Mouse (Mus musculus): Measurements from ENCODE around the gene Ctla4. TPM values are rescaled to one million over a fixed set of nuclear protein-coding genes. Genes with fewer than 3 reads are reported as not detected.

Ctla4 gene
- polyA plus RNA-seq, 1 experiment from 2014 or later, result not detected

DNA sequence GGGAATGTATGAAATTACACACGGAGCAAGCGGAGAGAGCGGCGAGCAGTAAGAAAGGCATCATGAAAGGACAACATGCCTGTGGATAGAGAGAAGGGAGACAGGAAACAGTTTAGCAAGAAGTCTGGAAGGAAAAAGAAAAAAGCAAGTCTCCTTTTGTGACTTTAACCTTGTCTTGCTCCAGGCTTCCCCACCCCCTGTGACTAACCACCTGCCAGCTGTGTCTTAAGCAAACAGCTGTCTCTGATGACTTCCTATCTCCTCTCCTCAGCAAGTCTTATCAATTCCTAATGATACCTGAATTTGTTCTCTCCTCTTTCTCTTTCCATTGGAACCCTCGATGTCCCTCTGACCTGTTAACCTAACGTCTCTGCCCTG lies 34.0 kb upstream of the Ctla4 start:
- no peak overlapping the region for H3K4me3 ChIP-seq (ENCODE audit: low read depth, low read length)
- H3K4me2 ChIP-seq (ENCODE audit: low read length), result no peak overlapping the region
- H3K36me3 ChIP-seq (ENCODE audit: control insufficient read depth, insufficient read depth, low read length), result no peaks in the 10 kb centered on the region
- ATAC-seq, result no peak
- no peak overlapping the region for H3K9ac ChIP-seq (ENCODE audit: low read depth, low read length)
- no peak overlapping the region for H3K27ac ChIP-seq (ENCODE audit: low read length)
- no peaks in the 10 kb centered on the region for H3K27me3 ChIP-seq (ENCODE audit: control insufficient read depth, insufficient read depth, low read depth, low read length)
- H3K9me3 ChIP-seq (replicated peaks; ENCODE audit: control insufficient read depth, low read length, poor library complexity, severe bottlenecking), result no peaks in the 10 kb centered on the region
- 79% methylated on average over 6 of the region's 6 CpGs for WGBS
- peaks cover 20% of the 10 kb centered on the region for H3K4me1 ChIP-seq (ENCODE audit: control insufficient read depth, insufficient read depth, low read length)

GRCm38 (mm10) chr1:60853330-60853956 lies 33.4 kb upstream of the Ctla4 start:
- H3K27ac ChIP-seq (ENCODE audit: low read length), result no peak overlapping the region
- no peak overlapping the region for H3K4me3 ChIP-seq (ENCODE audit: low read depth, low read length)
- ATAC-seq, result no peak
- no peak overlapping the region for H3K9ac ChIP-seq (ENCODE audit: low read depth, low read length)
- no peaks in the 10 kb centered on the region for H3K36me3 ChIP-seq (ENCODE audit: control insufficient read depth, insufficient read depth, low read length)
- peaks cover 20% of the 10 kb centered on the region for H3K4me1 ChIP-seq (ENCODE audit: control insufficient read depth, insufficient read depth, low read length)
- no peak overlapping the region for H3K4me2 ChIP-seq (ENCODE audit: low read length)
- H3K9me3 ChIP-seq (replicated peaks; ENCODE audit: control insufficient read depth, low read length, poor library complexity, severe bottlenecking), result no peaks in the 10 kb centered on the region
- H3K27me3 ChIP-seq (ENCODE audit: control insufficient read depth, insufficient read depth, low read depth, low read length), result no peaks in the 10 kb centered on the region
- WGBS, result 35% methylated on average over 7 of the region's 7 CpGs

DNA sequence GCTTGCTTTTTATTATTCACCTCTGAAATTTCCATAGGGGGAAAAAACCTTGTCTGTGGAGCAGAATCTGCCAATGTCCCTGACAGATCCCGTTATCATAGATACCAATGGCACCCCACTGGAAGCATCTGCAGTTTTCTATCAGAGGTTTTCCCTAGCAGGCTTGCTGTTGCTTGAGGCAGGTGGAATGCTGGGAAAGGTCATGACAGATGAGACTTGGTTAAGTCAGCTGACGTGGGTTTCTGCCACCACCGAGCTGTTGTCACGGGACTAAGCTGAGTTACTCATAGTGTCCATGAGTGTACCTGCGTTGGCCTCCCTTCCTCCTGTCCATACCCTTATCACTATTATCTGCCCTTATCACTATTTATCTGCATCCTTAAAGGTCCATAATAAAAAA lies 32.8 kb upstream of the Ctla4 start:
- no peak overlapping the region for H3K9ac ChIP-seq (ENCODE audit: low read depth, low read length)
- H3K27ac ChIP-seq (ENCODE audit: low read length), result no peak overlapping the region
- ATAC-seq, result no peak
- H3K4me3 ChIP-seq (ENCODE audit: low read depth, low read length), result no peak overlapping the region
- H3K9me3 ChIP-seq (replicated peaks; ENCODE audit: control insufficient read depth, low read length, poor library complexity, severe bottlenecking), result no peaks in the 10 kb centered on the region
- H3K4me1 ChIP-seq (ENCODE audit: control insufficient read depth, insufficient read depth, low read length), result peaks cover 20% of the 10 kb centered on the region
- no peak overlapping the region for H3K4me2 ChIP-seq (ENCODE audit: low read length)
- H3K27me3 ChIP-seq (ENCODE audit: control insufficient read depth, insufficient read depth, low read depth, low read length), result no peaks in the 10 kb centered on the region
- H3K36me3 ChIP-seq (ENCODE audit: control insufficient read depth, insufficient read depth, low read length), result no peaks in the 10 kb centered on the region
- WGBS, result 80% methylated on average over 5 of the region's 5 CpGs

DNA sequence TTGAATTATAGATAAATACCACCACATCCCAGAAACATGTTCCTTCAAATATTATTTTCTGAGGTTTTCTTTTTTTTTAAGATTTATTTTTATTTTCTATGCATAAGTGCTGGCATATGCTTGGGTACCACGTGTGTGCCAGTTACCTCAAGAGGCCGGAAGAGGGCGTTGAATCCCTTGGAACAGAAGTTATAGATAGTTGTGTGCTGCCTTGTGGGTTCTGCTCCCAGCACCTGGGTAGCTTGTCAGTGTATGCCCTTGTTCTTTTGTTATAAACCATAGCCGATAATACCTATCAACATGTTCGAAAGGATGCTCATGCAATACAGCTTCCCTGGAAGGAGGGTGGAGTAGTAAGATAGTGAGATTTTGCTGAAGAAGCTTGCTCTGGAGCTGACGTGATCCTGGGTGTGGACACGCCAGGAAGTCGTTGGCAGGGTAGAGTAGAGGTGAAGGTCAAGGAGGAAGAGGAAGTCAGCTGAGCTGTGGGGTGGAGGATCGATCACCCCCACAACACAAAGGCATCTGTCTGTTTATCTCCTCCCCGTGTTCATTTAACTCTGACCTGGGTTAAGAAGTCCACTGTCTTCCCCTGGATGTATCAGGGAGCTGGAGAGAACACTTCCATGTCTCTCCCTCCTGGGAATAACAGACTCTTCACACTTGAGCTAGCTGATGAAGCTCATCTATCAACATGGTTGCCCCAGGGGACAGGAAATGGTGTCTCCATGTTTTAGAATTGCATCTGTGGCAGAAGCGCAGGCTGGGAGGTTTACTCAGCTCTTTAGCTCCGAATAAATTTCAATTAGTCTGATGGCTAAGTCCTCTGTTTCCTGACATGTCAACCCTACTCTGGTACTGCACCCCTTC lies 29.2 kb upstream of the Ctla4 start:
- Histone ChIP-seq H3K4me2 (ENCODE audit: low read length) (no peak overlapping the region), H3K36me3 (ENCODE audit: control insufficient read depth, insufficient read depth, low read length) (no peaks in the 10 kb centered on the region), H3K27ac (ENCODE audit: low read length) (no peak overlapping the region), H3K4me1 (ENCODE audit: control insufficient read depth, insufficient read depth, low read length) (peaks cover 7% of the 10 kb centered on the region; the same call in 1 of the 2 replicates), H3K9ac (ENCODE audit: low read depth, low read length) (no peak overlapping the region), H3K9me3 (replicated peaks; ENCODE audit: control insufficient read depth, low read length, poor library complexity, severe bottlenecking) (no peaks in the 10 kb centered on the region), H3K4me3 (ENCODE audit: low read depth, low read length) (no peak overlapping the region), H3K27me3 (ENCODE audit: control insufficient read depth, insufficient read depth, low read depth, low read length) (no peaks in the 10 kb centered on the region)
- WGBS, result 84% methylated on average over 12 of the region's 12 CpGs
- ATAC-seq, result no peak

GRCm38 (mm10) chr1:60859159-60859558 lies 27.6 kb upstream of the Ctla4 start:
- Histone ChIP-seq H3K4me1 (ENCODE audit: control insufficient read depth, insufficient read depth, low read length) (peaks cover 5% of the 10 kb centered on the region; the same call in 1 of the 2 replicates), H3K27me3 (ENCODE audit: control insufficient read depth, insufficient read depth, low read depth, low read length) (no peaks in the 10 kb centered on the region), H3K36me3 (ENCODE audit: control insufficient read depth, insufficient read depth, low read length) (no peaks in the 10 kb centered on the region), H3K9me3 (replicated peaks; ENCODE audit: control insufficient read depth, low read length, poor library complexity, severe bottlenecking) (no peaks in the 10 kb centered on the region), H3K27ac (ENCODE audit: low read length) (no peak overlapping the region), H3K9ac (ENCODE audit: low read depth, low read length) (no peak overlapping the region), H3K4me3 (ENCODE audit: low read depth, low read length) (no peak overlapping the region), H3K4me2 (ENCODE audit: low read length) (no peak overlapping the region)
- ATAC-seq, result no peak
- 68% methylated on average over 3 of the region's 3 CpGs for WGBS

GRCm38 (mm10) chr1:60859842-60860241 lies 27.0 kb upstream of the Ctla4 start:
- Histone ChIP-seq H3K4me2 (ENCODE audit: low read length) (no peak overlapping the region), H3K27ac (ENCODE audit: low read length) (no peak overlapping the region), H3K4me1 (ENCODE audit: control insufficient read depth, insufficient read depth, low read length) (peaks cover 5% of the 10 kb centered on the region; the same call in 1 of the 2 replicates), H3K36me3 (ENCODE audit: control insufficient read depth, insufficient read depth, low read length) (no peaks in the 10 kb centered on the region), H3K9ac (ENCODE audit: low read depth, low read length) (no peak overlapping the region), H3K27me3 (ENCODE audit: control insufficient read depth, insufficient read depth, low read depth, low read length) (no peaks in the 10 kb centered on the region), H3K9me3 (replicated peaks; ENCODE audit: control insufficient read depth, low read length, poor library complexity, severe bottlenecking) (no peaks in the 10 kb centered on the region), H3K4me3 (ENCODE audit: low read depth, low read length) (no peak overlapping the region)
- ATAC-seq, result no peak
- 86% methylated on average over 3 of the region's 3 CpGs for WGBS

DNA sequence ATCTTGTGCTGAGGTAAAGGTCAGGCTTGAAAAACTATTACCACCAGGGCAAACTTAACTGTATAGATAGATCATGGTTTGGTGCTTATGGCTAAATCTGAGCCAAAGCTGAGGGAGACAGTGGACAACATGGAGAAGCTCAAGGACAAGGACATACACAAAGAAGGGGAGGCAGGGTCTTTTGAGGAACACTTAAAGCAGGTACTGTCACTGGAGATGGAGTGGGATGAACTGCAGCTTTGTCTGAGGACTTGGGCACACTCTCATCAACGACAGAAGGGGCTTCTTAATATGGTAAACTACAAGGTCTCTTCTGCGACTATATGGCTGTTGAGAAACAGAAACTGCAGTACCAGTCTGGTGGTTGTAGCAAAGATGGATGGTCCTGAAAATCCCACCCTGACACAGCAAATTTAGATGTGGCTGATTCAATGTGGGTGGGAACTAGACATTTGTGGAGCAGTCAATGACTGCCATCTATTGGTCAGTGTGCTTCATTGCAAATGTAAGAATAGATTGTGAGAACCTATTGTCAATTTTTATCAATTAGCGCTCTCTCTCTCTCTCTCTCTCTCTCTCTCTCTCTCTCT lies 26.3 kb upstream of the Ctla4 start:
- H3K36me3 ChIP-seq (ENCODE audit: control insufficient read depth, insufficient read depth, low read length), result no peaks in the 10 kb centered on the region
- peak overlapping the region; percentile 57 for H3K4me2 ChIP-seq (ENCODE audit: low read length)
- H3K27ac ChIP-seq (ENCODE audit: low read length), result peak overlapping the region; percentile 87
- no peaks in the 10 kb centered on the region for H3K9me3 ChIP-seq (replicated peaks; ENCODE audit: control insufficient read depth, low read length, poor library complexity, severe bottlenecking)
- H3K4me1 ChIP-seq (ENCODE audit: control insufficient read depth, insufficient read depth, low read length), result peaks cover 5% of the 10 kb centered on the region; the same call in 1 of the 2 replicates
- peak overlapping the region; percentile 70; the same call in 1 of the 2 replicates for H3K9ac ChIP-seq (ENCODE audit: low read depth, low read length)
- no peaks in the 10 kb centered on the region for H3K27me3 ChIP-seq (ENCODE audit: control insufficient read depth, insufficient read depth, low read depth, low read length)
- peak; percentile 88 for ATAC-seq
- WGBS, result 17% methylated on average over 3 of the region's 3 CpGs
- H3K4me3 ChIP-seq (ENCODE audit: low read depth, low read length), result peak overlapping the region; percentile 32

GRCm38 (mm10) chr1:60860955-60861354 lies 25.8 kb upstream of the Ctla4 start:
- 21% methylated on average over 5 of the region's 5 CpGs for WGBS
- no peaks in the 10 kb centered on the region for H3K27me3 ChIP-seq (ENCODE audit: control insufficient read depth, insufficient read depth, low read depth, low read length)
- peak overlapping the region; percentile 57 for H3K4me2 ChIP-seq (ENCODE audit: low read length)
- peaks cover 5% of the 10 kb centered on the region; the same call in 1 of the 2 replicates for H3K4me1 ChIP-seq (ENCODE audit: control insufficient read depth, insufficient read depth, low read length)
- H3K27ac ChIP-seq (ENCODE audit: low read length), result peak overlapping the region; percentile 87
- H3K9me3 ChIP-seq (replicated peaks; ENCODE audit: control insufficient read depth, low read length, poor library complexity, severe bottlenecking), result no peaks in the 10 kb centered on the region
- H3K4me3 ChIP-seq (ENCODE audit: low read depth, low read length), result peak overlapping the region; percentile 32
- no peaks in the 10 kb centered on the region for H3K36me3 ChIP-seq (ENCODE audit: control insufficient read depth, insufficient read depth, low read length)
- ATAC-seq, result peak; percentile 79
- H3K9ac ChIP-seq (ENCODE audit: low read depth, low read length), result peak overlapping the region; percentile 70

DNA sequence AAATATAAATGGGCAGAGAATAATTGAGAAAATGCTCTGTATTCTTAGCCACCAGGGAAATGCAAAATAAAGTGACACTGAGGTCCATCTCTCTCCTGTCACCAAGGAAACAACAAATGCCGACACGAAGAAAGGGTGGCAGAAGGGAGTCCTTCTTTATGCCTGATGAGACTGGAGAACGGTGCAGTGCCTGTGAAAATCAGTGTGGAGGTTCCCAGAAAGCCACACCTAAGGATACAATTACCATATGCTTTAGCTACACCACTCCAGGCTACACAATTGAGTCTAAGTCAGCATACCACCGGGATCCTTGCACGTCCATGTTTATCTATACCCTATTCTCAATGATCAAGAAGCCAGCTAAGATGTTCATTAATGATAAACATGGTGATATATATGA lies 25.4 kb upstream of the Ctla4 start:
- no peaks in the 10 kb centered on the region for H3K27me3 ChIP-seq (ENCODE audit: control insufficient read depth, insufficient read depth, low read depth, low read length)
- ATAC-seq, result peak; percentile 39
- peak overlapping the region; percentile 87 for H3K27ac ChIP-seq (ENCODE audit: low read length)
- peak overlapping the region; percentile 57 for H3K4me2 ChIP-seq (ENCODE audit: low read length)
- H3K4me1 ChIP-seq (ENCODE audit: control insufficient read depth, insufficient read depth, low read length), result peaks cover 5% of the 10 kb centered on the region; the same call in 1 of the 2 replicates
- WGBS, result 26% methylated on average over 5 of the region's 5 CpGs
- peak overlapping the region; percentile 70 for H3K9ac ChIP-seq (ENCODE audit: low read depth, low read length)
- no peaks in the 10 kb centered on the region for H3K36me3 ChIP-seq (ENCODE audit: control insufficient read depth, insufficient read depth, low read length)
- peak overlapping the region; percentile 32; the same call in 1 of the 2 replicates for H3K4me3 ChIP-seq (ENCODE audit: low read depth, low read length)
- H3K9me3 ChIP-seq (replicated peaks; ENCODE audit: control insufficient read depth, low read length, poor library complexity, severe bottlenecking), result no peaks in the 10 kb centered on the region
